Comparison of ENCODE assay signal across 1 mouse cellular context in genomic region chr10:80676198-80676928, GRCm38 (mm10).
TF ChIP-seq lines count a peak whose summit lies in the region.

No protein-coding gene starts in this region.

TF ChIP-seq in C2C12, 6 proteins besides CTCF, POLR2A, EP300 and RAD21:
- peak; percentile 77 for TF ChIP-seq MAX (IDR thresholded peaks at IDR 0.05)
- TF ChIP-seq FOSL1 (IDR thresholded peaks at IDR 0.05; ENCODE audit: insufficient read depth, low read length, poor library complexity, severe bottlenecking): no peak
- no peak for TF ChIP-seq CEBPB (IDR thresholded peaks at IDR 0.05; ENCODE audit: low read depth)
- peak; percentile 79 for TF ChIP-seq USF1 (IDR thresholded peaks at IDR 0.05; ENCODE audit: low read depth)
